Mouse (Mus musculus): Measurements from ENCODE around the gene Nufip1. TPM values are rescaled to one million over a fixed set of nuclear protein-coding genes. Genes with fewer than 3 reads are reported as not detected.

The Nufip1 gene
- total and polyA plus RNA-seq, 3 experiments: 20.6 to 36.5 (median 21.6) TPM

- TF ChIP-seq TAL1 (IDR thresholded peaks at IDR 0.05; ENCODE audit: low read length): peak; percentile 20; the same call in 1 of the 2 replicates
- no peak for TF ChIP-seq CHD1 (IDR thresholded peaks at IDR 0.05; ENCODE audit: low read depth, low read length)
- TF ChIP-seq CHD2 (IDR thresholded peaks at IDR 0.05; ENCODE audit: low read length): no peak
These were observed 39.0 kb downstream of the Nufip1 start (continued) for GRCm38 (mm10) chr14:76149531-76150179.

GRCm38 (mm10) chr14:76150499-76150898 is 39.8 kb downstream of the Nufip1 start:
- peak; percentile 65 for DNase-seq (ENCODE audit: low read depth, low spot score)
- Histone ChIP-seq H3K36me3 (ENCODE audit: control insufficient read depth in 1 of 2, insufficient read depth in 2 of 2, low read length in 2 of 2) (peaks cover 0 to 11% of the 10 kb centered on the region in 2 experiments; a peak in 2 of 4 replicates), H3K27ac (ENCODE audit: control insufficient read depth, low read depth, low read length) (peak overlapping the region; percentile 81), H3K9me3 (replicated peaks; ENCODE audit: insufficient read depth, low read length) (no peaks in the 10 kb centered on the region), H3K27me3 (ENCODE audit: control insufficient read depth in 1 of 2, insufficient read depth in 2 of 2, low read length in 2 of 2) (no peaks in the 10 kb centered on the region), H3K4me3 (ENCODE audit: control insufficient read depth in 1 of 2, insufficient read depth in 1 of 2, low read depth in 2 of 2, low read length in 2 of 2) (peak overlapping the region; percentile 54 to 68), H3K4me1 (ENCODE audit: control insufficient read depth in 1 of 2, insufficient read depth in 2 of 2, low read length in 2 of 2) (peaks cover 0 to 26% of the 10 kb centered on the region in 2 experiments; a peak in 3 of 4 replicates), H3K79me2 (ENCODE audit: control insufficient read depth, insufficient read depth, low read length, poor library complexity) (no peaks in the 10 kb centered on the region; the same call in 1 of the 2 replicates), H3K9ac (ENCODE audit: control insufficient read depth, low read depth, low read length, poor library complexity, severe bottlenecking) (peak overlapping the region; percentile 63)
- TF ChIP-seq TBP (IDR thresholded peaks at IDR 0.05; ENCODE audit: low read depth, low read length) (0 out of 2 replicates have a peak, but pooled peaks have one; percentile 19), HCFC1 (IDR thresholded peaks at IDR 0.05; ENCODE audit: low read depth, low read length) (no peak), USF2 (IDR thresholded peaks at IDR 0.05; ENCODE audit: borderline replicate concordance in 1 of 2, insufficient read depth in 1 of 2, low read depth in 1 of 2, low read length in 2 of 2) (no peak), CHD1 (IDR thresholded peaks at IDR 0.05; ENCODE audit: low read depth, low read length) (0 out of 2 replicates have a peak, but pooled peaks have one; percentile 34)

GRCm38 (mm10) chr14:76151011-76151410 is 40.3 kb downstream of the Nufip1 start:
- Histone ChIP-seq H3K36me3 (ENCODE audit: control insufficient read depth in 1 of 2, insufficient read depth in 2 of 2, low read length in 2 of 2) (peaks cover 0 to 8% of the 10 kb centered on the region in 2 experiments; a peak in 2 of 4 replicates), H3K79me2 (ENCODE audit: control insufficient read depth, insufficient read depth, low read length, poor library complexity) (no peaks in the 10 kb centered on the region; the same call in 1 of the 2 replicates), H3K4me1 (ENCODE audit: control insufficient read depth in 1 of 2, insufficient read depth in 2 of 2, low read length in 2 of 2) (peaks cover 0 to 24% of the 10 kb centered on the region in 2 experiments; a peak in 3 of 4 replicates), H3K27ac (ENCODE audit: control insufficient read depth, low read depth, low read length) (peak overlapping the region; percentile 81), H3K27me3 (ENCODE audit: control insufficient read depth in 1 of 2, insufficient read depth in 2 of 2, low read length in 2 of 2) (no peaks in the 10 kb centered on the region), H3K4me3 (ENCODE audit: control insufficient read depth in 1 of 2, insufficient read depth in 1 of 2, low read depth in 2 of 2, low read length in 2 of 2) (peak overlapping the region; percentile 54 to 68), H3K9me3 (replicated peaks; ENCODE audit: insufficient read depth, low read length) (no peaks in the 10 kb centered on the region), H3K9ac (ENCODE audit: control insufficient read depth, low read depth, low read length, poor library complexity, severe bottlenecking) (peak overlapping the region; percentile 63)
- DNase-seq (ENCODE audit: low read depth, low spot score): peak; percentile 61
- TF ChIP-seq ZKSCAN1 (IDR thresholded peaks at IDR 0.05; ENCODE audit: low read depth, low read length) (no peak), USF2 (IDR thresholded peaks at IDR 0.05; ENCODE audit: borderline replicate concordance in 1 of 2, insufficient read depth in 1 of 2, low read depth in 1 of 2, low read length in 2 of 2) (no peak), POLR2AphosphoS2 (IDR thresholded peaks at IDR 0.05; ENCODE audit: low read length) (no peak), SIN3A (IDR thresholded peaks at IDR 0.05; ENCODE audit: low read length) (peak; percentile 33; the same call in 1 of the 2 replicates), EP300 (IDR thresholded peaks at IDR 0.05; ENCODE audit: low read depth in 1 of 2, low read length in 2 of 2) (no peak), TBP (IDR thresholded peaks at IDR 0.05; ENCODE audit: low read depth, low read length) (no peak), MAZ (IDR thresholded peaks at IDR 0.05; ENCODE audit: low read depth, low read length) (peak; percentile 63), NRF1 (IDR thresholded peaks at IDR 0.05; ENCODE audit: insufficient read depth, low read depth, low read length, poor library complexity, severe bottlenecking) (no peak), ZC3H11A (IDR thresholded peaks at IDR 0.05; ENCODE audit: low read depth, low read length) (peak; percentile 7; the same call in 1 of the 2 replicates), POLR2AphosphoS5 (IDR thresholded peaks at IDR 0.05; ENCODE audit: borderline replicate concordance, low read depth, low read length) (no peak), JUND (IDR thresholded peaks at IDR 0.05; ENCODE audit: low read depth, low read length) (no peak), RAD21 (IDR thresholded peaks at IDR 0.05; ENCODE audit: low read depth, low read length) (no peak), MAX (IDR thresholded peaks at IDR 0.05; ENCODE audit: low read length) (no peak), MYB (IDR thresholded peaks at IDR 0.05; ENCODE audit: low read depth, low read length) (no peak), ZMIZ1 (IDR thresholded peaks at IDR 0.05; ENCODE audit: low read depth, low read length) (no peak), E2F4 (IDR thresholded peaks at IDR 0.05; ENCODE audit: borderline replicate concordance, low read depth, low read length) (no peak), CHD2 (IDR thresholded peaks at IDR 0.05; ENCODE audit: low read length) (no peak; the same call in 1 of the 2 replicates), GATA1 (IDR thresholded peaks at IDR 0.05; ENCODE audit: low read depth, low read length) (no peak), ETS1 (IDR thresholded peaks at IDR 0.05; ENCODE audit: low read depth, low read length) (0 out of 2 replicates have a peak, but pooled peaks have one; percentile 6), RCOR1 (IDR thresholded peaks at IDR 0.05; ENCODE audit: low read depth, low read length) (no peak), MAFK (IDR thresholded peaks at IDR 0.05; ENCODE audit: borderline replicate concordance, low read depth, low read length) (no peak), UBTF (IDR thresholded peaks at IDR 0.05; ENCODE audit: borderline replicate concordance, insufficient read depth, low read depth, low read length) (no peak), KAT2A (conservative IDR thresholded peaks at IDR 0.05; ENCODE audit: low read depth, low read length) (no peak), HCFC1 (IDR thresholded peaks at IDR 0.05; ENCODE audit: low read depth, low read length) (peak; percentile 21; the same call in 1 of the 2 replicates)

All from MEL (cell line).